Mouse (Mus musculus) liver, postnatal 0 days (tissue): Measurements from ENCODE around the gene Slamf8. TPM values are rescaled to one million over a fixed set of nuclear protein-coding genes. Genes with fewer than 3 reads are reported as not detected.

Experiments
- ATAC-seq: fragments of 200-750 bp; cut with Nextera tagmentation; 2 replicates; pipeline ENCODE4 v1.8.0; 2017; ENCODE audit warnings: mild to moderate bottlenecking, moderate library complexity
- DNase-seq: peaks from one replicate; pipeline ENCODE4 v3.0.0-alpha.2; 2016
- H3K27ac ChIP-seq: fragments of 300-500 bp; sonication (generic); 2 replicates; pipeline ENCODE4 v1.5.1; 2014; ENCODE audit warnings: antibody characterized with exemption, moderate library complexity, mild to moderate bottlenecking, low read depth
- H3K27me3 ChIP-seq: fragments of 300-500 bp; sonication (generic); 2 replicates; pipeline ENCODE4 v1.6.1; 2014; ENCODE audit warnings: low read length, control low read depth, mixed read lengths; ENCODE audit not compliant: insufficient read depth
- H3K36me3 ChIP-seq: fragments of 300-500 bp; sonication (generic); replicated peaks from 2 replicates; pipeline ENCODE4 v1.6.1; 2014; ENCODE audit warnings: mild to moderate bottlenecking, control low read depth, low read length, moderate library complexity, mixed read lengths; ENCODE audit not compliant: insufficient read depth
- H3K4me1 ChIP-seq: fragments of 300-500 bp; sonication (generic); 2 replicates; pipeline ENCODE4 v1.6.1; 2014; ENCODE audit warnings: antibody characterized with exemption, mild to moderate bottlenecking, control low read depth; ENCODE audit not compliant: insufficient read depth
- H3K4me2 ChIP-seq: fragments of 300-500 bp; sonication (generic); 2 replicates; pipeline ENCODE4 v1.6.1; 2014; ENCODE audit warnings: low read depth, mild to moderate bottlenecking, low read length, moderate library complexity, mixed read lengths
- H3K4me3 ChIP-seq: fragments of 300-500 bp; sonication (generic); 2 replicates; pipeline ENCODE4 v1.5.1; 2014; ENCODE audit warnings: low read depth, low read length
- H3K9ac ChIP-seq: fragments of 300-500 bp; sonication (generic); replicated peaks from 2 replicates; pipeline ENCODE4 v1.6.1; 2014; ENCODE audit warnings: mild to moderate bottlenecking, moderate library complexity
- H3K9me3 ChIP-seq: fragments of 300-500 bp; sonication (generic); 2 replicates; pipeline ENCODE4 v1.6.1; 2016; ENCODE audit warnings: mild to moderate bottlenecking, control low read depth, low read length, mixed read lengths
- CTCF ChIP-seq: sonication (generic); IDR thresholded peaks from 2 replicates; pipeline ENCODE4 v1.5.1; 2016; ENCODE audit warnings: antibody characterized with exemption, low read depth
- EP300 ChIP-seq: IDR thresholded peaks from 2 replicates; pipeline ENCODE4 v1.6.1; 2016; ENCODE audit warnings: antibody characterized with exemption, low read depth, mild to moderate bottlenecking
- WGBS: fragments of 180-500 bp; shearing (Covaris S2); extraction: QIAGEN DNeasy Blood & Tissue Kit; methylation state at CpG from one replicate; pipeline ENCODE4 v1.1.7; 2014; ENCODE audit not compliant: insufficient replicate concordance; 5-methylcytosine and 5-hydroxymethylcytosine counted together
- polyA plus RNA-seq: library from polyadenylated mRNA; unstranded; fragments of >200 nt; fragmentation: Nextera tagmentation; extraction: Ambion mirVana; gene quantifications from 2 replicates; pipeline ENCODE4 v1.2.1, GENCODE M21; 2015

The Slamf8 gene
- polyA plus RNA-seq, 1 experiment from 2014 or later = 0.31 TPM

DNA sequence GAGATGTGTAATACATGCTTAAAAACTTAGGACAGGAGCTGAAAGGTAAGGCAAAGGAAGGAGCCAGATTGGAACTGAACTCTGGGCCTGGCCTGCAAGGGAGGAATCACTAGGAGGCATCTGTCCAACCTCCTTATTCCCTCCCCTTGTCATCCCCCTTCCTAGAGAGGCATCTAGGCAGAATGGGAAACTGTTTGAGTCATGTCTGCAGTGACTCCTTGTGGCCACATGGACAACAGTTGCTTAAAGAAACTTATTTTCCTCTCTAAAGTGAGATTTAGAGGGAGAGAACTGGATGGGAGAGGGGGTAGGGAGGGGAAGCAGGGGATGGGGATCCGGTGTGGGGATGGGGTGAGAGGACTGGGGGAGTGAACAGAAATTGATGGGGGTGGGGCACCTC is 22.4 kb upstream of the Slamf8 start:
- H3K4me3 ChIP-seq = no peak overlapping the region
- no peak overlapping the region for H3K9ac ChIP-seq
- no peaks in the 10 kb centered on the region for H3K4me1 ChIP-seq
- WGBS = 35% methylated on average over 1 of the region's 1 CpGs
- no peak for ATAC-seq
- no peaks in the 10 kb centered on the region for H3K36me3 ChIP-seq
- H3K9me3 ChIP-seq = no peaks in the 10 kb centered on the region
- peaks cover 7% of the 10 kb centered on the region; the same call in 1 of the 2 replicates for H3K27me3 ChIP-seq
- DNase-seq = no peak
- H3K27ac ChIP-seq = no peak overlapping the region
- TF ChIP-seq CTCF (peak; percentile 61), EP300 (no peak)
- no peak overlapping the region for H3K4me2 ChIP-seq

- TF ChIP-seq EP300 = no peak
- TF ChIP-seq CTCF = no peak
- no peak for ATAC-seq
- no peaks in the 10 kb centered on the region for H3K36me3 ChIP-seq
- no peak overlapping the region for H3K9ac ChIP-seq
- no peaks in the 10 kb centered on the region for H3K4me1 ChIP-seq
- no peak for DNase-seq
- no peaks in the 10 kb centered on the region for H3K9me3 ChIP-seq
- no peak overlapping the region for H3K4me2 ChIP-seq
- 74% methylated on average over 10 of the region's 10 CpGs for WGBS
- 0 out of 2 replicates have a peak, but pooled peaks cover 4% of the 10 kb centered on the region for H3K27me3 ChIP-seq
- no peak overlapping the region for H3K4me3 ChIP-seq
- H3K27ac ChIP-seq = no peak overlapping the region
Measured at GRCm38 (mm10) chr1:172611304-172611703, 20.9 kb upstream of the Slamf8 start.

GRCm38 (mm10) chr1:172602326-172602725 is 12.0 kb upstream of the Slamf8 start, which contains the start of gene Fcrl6:
TSS of gene Fcrl6 (minus strand) at chr1:172602551.
- Histone ChIP-seq H3K4me2 (no peak within 1 kb of the TSS), H3K4me3 (no peak within 1 kb of the TSS), H3K27me3 (no peaks in the 10 kb centered on the region), H3K36me3 (no peaks in the 10 kb centered on the region), H3K27ac (no peak within 1 kb of the TSS), H3K9me3 (no peaks in the 10 kb centered on the region), H3K9ac (no peak within 1 kb of the TSS), H3K4me1 (no peaks in the 10 kb centered on the region)
- WGBS = 41% methylated on average over 1 of the region's 1 CpGs
- TF ChIP-seq EP300 (no peak), CTCF (no peak)
- DNase-seq (no peak), ATAC-seq (no peak)

DNA sequence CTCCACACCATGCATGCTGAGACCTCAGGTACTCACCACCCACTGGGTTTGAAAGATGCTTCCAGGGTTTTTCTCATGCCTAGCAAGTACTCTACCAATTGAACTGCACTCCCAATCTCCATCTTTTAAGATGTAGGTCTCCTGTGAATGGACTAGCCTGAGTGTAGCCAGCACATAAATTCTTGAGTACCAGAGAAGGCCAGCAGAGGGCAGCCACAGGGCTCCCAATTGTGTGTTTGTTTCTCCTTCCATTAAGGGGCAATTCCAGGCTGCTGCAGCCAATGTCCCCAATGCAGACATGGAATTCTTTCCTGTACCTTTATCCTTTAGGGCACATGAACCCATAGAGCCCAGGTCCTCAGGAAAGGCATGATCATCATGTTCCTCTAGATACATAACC is 4.1 kb upstream of the Slamf8 start:
- H3K4me3 ChIP-seq = no peak overlapping the region
- no peaks in the 10 kb centered on the region for H3K27me3 ChIP-seq
- no peak overlapping the region for H3K27ac ChIP-seq
- H3K9ac ChIP-seq = no peak overlapping the region
- DNase-seq (peak; percentile 29), ATAC-seq (no peak)
- no peaks in the 10 kb centered on the region for H3K9me3 ChIP-seq
- H3K4me2 ChIP-seq = no peak overlapping the region
- no peak for TF ChIP-seq EP300
- peak; percentile 63 for TF ChIP-seq CTCF
- H3K4me1 ChIP-seq = no peaks in the 10 kb centered on the region
- no peaks in the 10 kb centered on the region for H3K36me3 ChIP-seq

DNA sequence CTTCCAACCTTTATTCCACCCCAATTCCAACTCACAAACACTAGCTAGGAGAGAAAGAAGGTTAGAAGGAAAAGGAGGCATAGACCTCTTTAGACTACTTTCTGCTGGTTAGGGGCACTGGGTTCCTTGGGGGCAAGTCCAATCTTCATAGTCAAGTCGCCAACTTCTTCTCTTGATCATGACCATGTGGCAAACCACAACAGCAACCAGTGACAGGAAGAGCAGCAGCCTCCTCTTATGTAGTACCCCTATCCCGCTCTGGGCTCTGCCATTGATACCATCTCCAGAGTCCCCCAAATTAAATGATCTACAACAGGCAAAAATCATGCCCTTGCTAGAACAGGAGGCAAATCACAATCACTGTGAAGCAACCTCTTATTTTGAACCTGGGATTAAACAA is 3.6 kb upstream of the Slamf8 start:
- TF ChIP-seq EP300 (no peak), CTCF (no peak)
- Histone ChIP-seq H3K36me3 (no peaks in the 10 kb centered on the region), H3K4me3 (no peak overlapping the region), H3K27ac (no peak overlapping the region), H3K9ac (no peak overlapping the region), H3K4me2 (no peak overlapping the region), H3K27me3 (no peaks in the 10 kb centered on the region), H3K4me1 (no peaks in the 10 kb centered on the region), H3K9me3 (no peaks in the 10 kb centered on the region)
- DNase-seq = no peak
- ATAC-seq = no peak
- 34% methylated on average over 2 of the region's 2 CpGs for WGBS

DNA sequence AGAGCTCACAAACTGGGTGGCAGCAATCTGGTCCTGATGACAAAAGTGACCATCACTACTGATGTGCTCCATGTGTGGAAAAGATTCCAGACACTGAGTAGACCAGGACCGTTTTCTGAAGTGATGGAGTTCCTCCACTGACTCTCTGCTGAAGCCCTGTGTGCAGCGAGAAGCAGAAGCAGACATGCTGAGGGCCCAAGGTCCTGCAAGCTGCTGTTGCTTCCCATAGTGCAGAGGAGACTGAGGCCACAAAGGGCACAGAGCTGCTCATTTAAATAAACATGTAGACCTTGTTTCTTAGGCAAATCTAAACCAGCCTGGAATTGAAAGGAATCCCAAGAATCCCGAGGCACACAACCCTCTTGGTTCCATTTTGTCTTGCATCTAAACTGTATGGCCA is 3.0 kb upstream of the Slamf8 start:
- H3K27ac ChIP-seq = no peak overlapping the region
- no peak overlapping the region for H3K4me3 ChIP-seq
- H3K4me2 ChIP-seq = no peak overlapping the region
- no peaks in the 10 kb centered on the region for H3K9me3 ChIP-seq
- no peaks in the 10 kb centered on the region for H3K36me3 ChIP-seq
- ATAC-seq (no peak), DNase-seq (no peak)
- WGBS = 56% methylated on average over 3 of the region's 3 CpGs
- no peaks in the 10 kb centered on the region for H3K4me1 ChIP-seq
- no peak for TF ChIP-seq CTCF
- no peak for TF ChIP-seq EP300
- no peaks in the 10 kb centered on the region for H3K27me3 ChIP-seq
- no peak overlapping the region for H3K9ac ChIP-seq
